Mouse (Mus musculus) forebrain, embryonic 12.5 days (tissue): ENCODE measurements around the gene Gm9903. TPM values are rescaled to one million over a fixed set of nuclear protein-coding genes. Genes with fewer than 3 reads are reported as not detected.

ENCODE experiments used
- ATAC-seq: fragments of 200-750 bp; cut with Nextera tagmentation; 2 replicates; pipeline ENCODE4 v1.8.0; 2017; ENCODE audit warnings: moderate TSS enrichment; ENCODE audit not compliant: low FRiP score
- H3K27ac ChIP-seq: fragments of 300-500 bp; sonication (generic); 2 replicates; pipeline ENCODE4 v1.5.1; 2016; ENCODE audit warnings: mild to moderate bottlenecking
- H3K27me3 ChIP-seq: fragments of 300-500 bp; sonication (generic); 2 replicates; pipeline ENCODE4 v1.6.1; 2016; ENCODE audit warnings: mild to moderate bottlenecking
- H3K36me3 ChIP-seq: fragments of 300-500 bp; sonication (generic); replicated peaks from 2 replicates; pipeline ENCODE4 v1.6.1; 2016; ENCODE audit warnings: mild to moderate bottlenecking
- H3K4me1 ChIP-seq: fragments of 300-500 bp; sonication (generic); 2 replicates; pipeline ENCODE4 v1.6.1; 2016
- H3K4me2 ChIP-seq: fragments of 300-500 bp; sonication (generic); 2 replicates; pipeline ENCODE4 v1.6.1; 2016; ENCODE audit warnings: mild to moderate bottlenecking, moderate library complexity
- H3K4me3 ChIP-seq: fragments of 300-500 bp; sonication (generic); replicated peaks from 2 replicates; pipeline ENCODE4 v1.5.1; 2016; ENCODE audit warnings: mild to moderate bottlenecking
- H3K9ac ChIP-seq: fragments of 300-500 bp; sonication (generic); 2 replicates; pipeline ENCODE4 v1.6.1; 2016; ENCODE audit warnings: mild to moderate bottlenecking
- H3K9me3 ChIP-seq: fragments of 300-500 bp; sonication (generic); 2 replicates; pipeline ENCODE4 v1.6.1; 2016
- WGBS: fragments of 180-500 bp; shearing (Covaris S2); methylation state at CpG from one replicate; pipeline ENCODE4 v1.1.7; 2016; 5-methylcytosine and 5-hydroxymethylcytosine counted together
- polyA plus RNA-seq: library from polyadenylated mRNA; unstranded; fragments of >200 nt; fragmentation: Nextera tagmentation; extraction: Ambion mirVana; gene quantifications from 2 replicates; pipeline ENCODE4 v1.2.1, GENCODE M21; 2016

Gm9903 gene
- polyA plus RNA-seq, result 0.46 and 0.51 TPM in 2 replicates

- Histone ChIP-seq H3K27ac (peak within 1 kb of the TSS; percentile 92), H3K4me3 (peak within 1 kb of the TSS; percentile 76), H3K36me3 (no peaks in the 10 kb centered on the region), H3K4me2 (peak within 1 kb of the TSS; percentile 88), H3K9me3 (no peaks in the 10 kb centered on the region), H3K9ac (peak within 1 kb of the TSS; percentile 83), H3K4me1 (peaks cover 25% of the 10 kb centered on the region), H3K27me3 (0 out of 2 replicates have a peak, but pooled peaks cover 4% of the 10 kb centered on the region)
- under 1% methylated on average over 89 of the region's 99 CpGs for WGBS
- peak; percentile 96 for ATAC-seq
These were observed at the start of gene Gm9903, which contains the start of gene Fam53a for GRCm38 (mm10) chr5:33629301-33629987. Gene Gm9903 (plus strand): TSS chr5:33629925. Gene Fam53a (minus strand): TSS chr5:33629635.

- H3K9ac ChIP-seq, result no peak overlapping the region
- no peaks in the 10 kb centered on the region for H3K9me3 ChIP-seq
- no peak overlapping the region for H3K4me3 ChIP-seq
- no peaks in the 10 kb centered on the region for H3K4me1 ChIP-seq
- no peak for ATAC-seq
- WGBS, result 79% methylated on average over 1 of the region's 1 CpGs
- H3K36me3 ChIP-seq, result no peaks in the 10 kb centered on the region
- no peaks in the 10 kb centered on the region for H3K27me3 ChIP-seq
- H3K4me2 ChIP-seq, result no peak overlapping the region
- no peak overlapping the region for H3K27ac ChIP-seq
These were observed 49.4 kb upstream of the Gm9903 start for GRCm38 (mm10) chr5:33580336-33580735.

- H3K9me3 ChIP-seq, result no peaks in the 10 kb centered on the region
- H3K36me3 ChIP-seq, result no peaks in the 10 kb centered on the region
- no peak for ATAC-seq
- 84% methylated on average over 18 of the region's 18 CpGs for WGBS
- no peak overlapping the region for H3K27ac ChIP-seq
- H3K27me3 ChIP-seq, result peaks cover 28% of the 10 kb centered on the region
- H3K9ac ChIP-seq, result no peak overlapping the region
- no peaks in the 10 kb centered on the region for H3K4me1 ChIP-seq
- H3K4me2 ChIP-seq, result no peak overlapping the region
- no peak overlapping the region for H3K4me3 ChIP-seq
These were observed 42.1 kb upstream of the Gm9903 start for GRCm38 (mm10) chr5:33587498-33588058.

- Histone ChIP-seq H3K4me1 (no peaks in the 10 kb centered on the region), H3K4me3 (no peak overlapping the region), H3K9me3 (no peaks in the 10 kb centered on the region), H3K4me2 (no peak overlapping the region), H3K9ac (no peak overlapping the region), H3K27me3 (peaks cover 28% of the 10 kb centered on the region), H3K36me3 (no peaks in the 10 kb centered on the region), H3K27ac (no peak overlapping the region)
- no peak for ATAC-seq
- WGBS, result 84% methylated on average over 3 of the region's 3 CpGs
These were observed 41.7 kb upstream of the Gm9903 start for GRCm38 (mm10) chr5:33588066-33588465.

DNA sequence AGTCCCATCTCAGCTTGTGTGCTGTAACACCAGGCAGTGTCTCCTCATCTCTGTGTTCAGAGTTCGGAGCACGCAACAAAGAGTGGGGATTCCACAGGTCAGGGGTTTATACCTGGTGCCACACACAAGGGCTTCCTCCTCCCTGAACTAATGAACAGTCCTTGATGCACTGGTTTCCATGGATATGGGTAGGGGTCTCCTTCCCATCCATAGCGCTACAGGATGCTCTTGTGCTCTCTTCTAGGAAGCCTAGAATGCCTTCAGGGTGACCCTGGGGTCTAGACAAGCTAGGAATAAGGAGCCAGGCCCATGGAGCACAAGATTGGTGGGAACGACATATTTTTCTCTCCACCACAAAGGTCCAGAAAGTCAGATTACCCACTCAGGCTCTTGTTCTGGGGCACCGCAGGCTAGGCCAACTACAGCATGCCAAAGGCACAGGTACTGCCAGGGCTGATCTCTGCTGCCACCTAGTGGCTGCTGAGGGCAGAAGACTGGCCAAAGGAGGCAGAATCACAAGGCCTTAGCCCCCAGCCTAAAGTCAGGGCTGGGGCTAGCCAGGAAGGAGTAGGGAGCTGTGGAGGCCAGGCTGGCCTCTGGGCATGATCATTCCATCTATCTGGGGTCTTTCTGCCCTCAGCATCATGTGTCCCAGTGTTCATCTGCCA lies 40.4 kb upstream of the Gm9903 start:
- no peak overlapping the region for H3K4me3 ChIP-seq
- peak; percentile 57; the same call in 1 of the 2 replicates for ATAC-seq
- 67% methylated on average over 5 of the region's 5 CpGs for WGBS

DNA sequence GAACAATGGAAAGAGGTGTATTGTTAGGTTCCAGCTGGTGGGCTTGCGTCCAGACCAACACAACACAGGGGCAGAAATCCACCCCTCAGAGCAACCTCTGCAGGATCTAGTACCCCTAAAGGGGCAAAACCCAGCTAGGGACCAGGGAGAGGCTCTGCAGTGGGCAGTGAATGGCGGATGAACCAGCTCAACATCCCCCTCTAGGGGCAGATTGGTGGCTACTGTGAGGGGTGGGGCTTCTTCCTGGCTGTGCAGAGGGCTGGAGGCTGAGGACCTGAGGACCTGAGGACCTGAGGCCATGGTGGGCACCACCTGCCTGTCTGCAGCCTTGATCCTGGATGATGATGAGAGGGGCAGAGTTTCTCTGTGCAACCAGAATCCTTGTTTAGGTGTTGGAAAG lies 36.1 kb upstream of the Gm9903 start:
- Histone ChIP-seq H3K9me3 (no peaks in the 10 kb centered on the region), H3K4me1 (no peaks in the 10 kb centered on the region), H3K4me2 (no peak overlapping the region), H3K27ac (no peak overlapping the region), H3K27me3 (peaks cover 8% of the 10 kb centered on the region), H3K36me3 (no peaks in the 10 kb centered on the region), H3K9ac (no peak overlapping the region), H3K4me3 (no peak overlapping the region)
- WGBS, result 31% methylated on average over 2 of the region's 2 CpGs
- ATAC-seq, result no peak

More for the DNA sequence above, 40.4 kb upstream of the Gm9903 start:
- Histone ChIP-seq H3K27ac (no peak overlapping the region), H3K27me3 (peaks cover 28% of the 10 kb centered on the region), H3K36me3 (no peaks in the 10 kb centered on the region), H3K4me2 (no peak overlapping the region), H3K9me3 (no peaks in the 10 kb centered on the region), H3K4me1 (no peaks in the 10 kb centered on the region), H3K9ac (no peak overlapping the region)

- 81% methylated on average over 5 of the region's 5 CpGs for WGBS
- no peak overlapping the region for H3K4me3 ChIP-seq
- H3K4me1 ChIP-seq, result no peaks in the 10 kb centered on the region
- no peak overlapping the region for H3K9ac ChIP-seq
- no peak for ATAC-seq
- H3K9me3 ChIP-seq, result no peaks in the 10 kb centered on the region
- H3K4me2 ChIP-seq, result no peak overlapping the region
- H3K27me3 ChIP-seq, result no peaks in the 10 kb centered on the region
- H3K36me3 ChIP-seq, result peaks cover 58% of the 10 kb centered on the region
- no peak overlapping the region for H3K27ac ChIP-seq
These were observed 24.4 kb upstream of the Gm9903 start for GRCm38 (mm10) chr5:33605314-33605713.

DNA sequence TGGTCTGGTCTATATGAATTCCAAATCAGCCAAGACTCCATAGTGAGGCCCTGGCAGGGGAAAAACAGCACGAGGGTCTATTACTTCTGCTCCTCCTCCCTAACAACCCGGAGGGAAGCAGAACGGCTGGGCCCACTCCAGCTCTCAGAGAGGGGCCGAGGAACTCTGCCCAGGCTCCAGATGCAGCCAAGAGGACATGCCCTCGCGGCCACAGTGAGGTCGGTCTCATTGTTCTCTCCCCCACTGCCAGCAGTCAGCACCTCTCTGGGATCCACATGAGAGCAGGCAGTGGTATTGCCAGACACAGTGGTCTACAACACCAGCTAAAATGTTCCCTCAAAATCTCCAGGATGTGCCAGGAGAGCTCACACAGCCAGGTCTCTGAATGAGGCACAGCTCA lies 23.1 kb upstream of the Gm9903 start:
- WGBS, result 86% methylated on average over 7 of the region's 7 CpGs
- H3K27ac ChIP-seq, result no peak overlapping the region
- H3K36me3 ChIP-seq, result peaks cover 51% of the 10 kb centered on the region
- H3K4me3 ChIP-seq, result no peak overlapping the region
- no peak for ATAC-seq
- no peaks in the 10 kb centered on the region for H3K9me3 ChIP-seq
- no peak overlapping the region for H3K4me2 ChIP-seq
- H3K9ac ChIP-seq, result no peak overlapping the region
- no peaks in the 10 kb centered on the region for H3K27me3 ChIP-seq
- no peaks in the 10 kb centered on the region for H3K4me1 ChIP-seq

DNA sequence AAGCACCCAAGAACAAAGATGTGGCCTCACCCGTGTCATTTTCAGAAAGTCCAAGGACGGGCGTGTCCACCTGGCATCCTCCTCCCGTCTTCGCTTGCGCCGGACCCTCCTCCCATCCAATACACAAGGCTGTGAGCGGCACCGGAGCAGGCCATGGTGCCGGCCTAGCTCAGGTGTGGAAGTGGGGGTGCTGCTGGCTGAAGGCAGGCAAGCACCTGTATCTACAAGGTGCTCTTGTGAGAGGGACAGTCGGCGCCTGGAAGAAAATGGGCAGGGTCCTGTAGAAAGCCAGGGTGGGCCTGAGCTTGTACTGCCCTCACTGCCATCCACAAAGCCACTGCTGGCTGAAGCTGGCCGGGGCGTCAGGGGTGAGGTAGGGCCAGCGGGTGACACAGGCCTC lies 22.3 kb upstream of the Gm9903 start:
- Histone ChIP-seq H3K9ac (no peak overlapping the region), H3K9me3 (no peaks in the 10 kb centered on the region), H3K4me3 (no peak overlapping the region), H3K27me3 (no peaks in the 10 kb centered on the region), H3K36me3 (peaks cover 51% of the 10 kb centered on the region), H3K4me1 (no peaks in the 10 kb centered on the region), H3K4me2 (no peak overlapping the region), H3K27ac (no peak overlapping the region)
- 96% methylated on average over 15 of the region's 15 CpGs for WGBS
- ATAC-seq, result no peak

DNA sequence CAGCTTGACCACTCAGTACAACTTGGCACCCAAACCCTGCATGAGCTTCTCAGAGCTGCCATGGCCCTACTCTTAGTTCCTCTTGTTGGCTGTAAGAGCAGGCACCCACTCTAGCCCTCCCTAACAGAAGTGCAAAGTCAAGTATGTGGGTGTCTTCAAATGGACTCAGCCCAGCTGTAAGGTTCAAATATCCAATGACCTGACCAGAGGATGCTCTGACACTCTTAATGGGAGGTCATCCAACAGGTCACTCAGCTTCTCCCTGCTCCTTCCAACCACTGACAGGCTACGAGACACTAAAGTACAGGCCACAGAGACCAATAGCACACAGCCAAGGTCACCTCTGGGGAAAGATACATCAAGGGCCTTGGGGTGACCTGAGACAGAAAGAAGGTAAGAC lies 20.5 kb upstream of the Gm9903 start:
- Histone ChIP-seq H3K27ac (no peak overlapping the region), H3K27me3 (no peaks in the 10 kb centered on the region), H3K4me1 (no peaks in the 10 kb centered on the region), H3K4me3 (no peak overlapping the region), H3K9me3 (no peaks in the 10 kb centered on the region), H3K4me2 (no peak overlapping the region), H3K36me3 (peaks cover 61% of the 10 kb centered on the region), H3K9ac (no peak overlapping the region)
- no peak for ATAC-seq
- 90% methylated on average over 1 of the region's 1 CpGs for WGBS

GRCm38 (mm10) chr5:33611795-33612194 lies 17.9 kb upstream of the Gm9903 start:
- Histone ChIP-seq H3K4me1 (no peaks in the 10 kb centered on the region), H3K27me3 (no peaks in the 10 kb centered on the region), H3K27ac (no peak overlapping the region), H3K9me3 (no peaks in the 10 kb centered on the region), H3K36me3 (peaks cover 53% of the 10 kb centered on the region), H3K4me2 (no peak overlapping the region), H3K9ac (no peak overlapping the region), H3K4me3 (no peak overlapping the region)
- no peak for ATAC-seq
- WGBS, result 93% methylated on average over 1 of the region's 1 CpGs

DNA sequence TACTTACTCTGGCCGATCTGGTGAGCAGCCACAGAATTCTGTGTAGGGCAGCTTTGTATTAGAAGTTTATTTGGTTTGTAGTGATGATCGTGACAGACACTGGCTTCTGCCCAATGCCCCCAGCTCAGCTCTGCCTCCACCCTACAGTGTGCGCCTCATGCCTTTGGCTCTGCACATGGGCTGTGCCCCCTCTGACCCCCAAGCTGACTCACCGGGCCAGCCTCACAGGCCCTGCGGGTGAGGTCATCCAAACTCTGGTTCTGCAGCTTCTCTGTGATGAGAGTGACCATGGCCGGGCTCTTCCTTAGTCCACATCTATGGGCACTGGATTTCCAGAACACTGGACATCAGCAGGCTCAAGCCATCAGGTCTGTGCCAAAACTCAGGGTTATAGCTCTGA lies 15.3 kb upstream of the Gm9903 start:
- Histone ChIP-seq H3K4me2 (no peak overlapping the region), H3K9ac (no peak overlapping the region), H3K4me3 (no peak overlapping the region), H3K27me3 (no peaks in the 10 kb centered on the region), H3K36me3 (peaks cover 28% of the 10 kb centered on the region), H3K27ac (no peak overlapping the region), H3K4me1 (no peaks in the 10 kb centered on the region), H3K9me3 (no peaks in the 10 kb centered on the region)
- no peak for ATAC-seq
- WGBS, result 95% methylated on average over 6 of the region's 6 CpGs
